In the genomic region with DNA sequence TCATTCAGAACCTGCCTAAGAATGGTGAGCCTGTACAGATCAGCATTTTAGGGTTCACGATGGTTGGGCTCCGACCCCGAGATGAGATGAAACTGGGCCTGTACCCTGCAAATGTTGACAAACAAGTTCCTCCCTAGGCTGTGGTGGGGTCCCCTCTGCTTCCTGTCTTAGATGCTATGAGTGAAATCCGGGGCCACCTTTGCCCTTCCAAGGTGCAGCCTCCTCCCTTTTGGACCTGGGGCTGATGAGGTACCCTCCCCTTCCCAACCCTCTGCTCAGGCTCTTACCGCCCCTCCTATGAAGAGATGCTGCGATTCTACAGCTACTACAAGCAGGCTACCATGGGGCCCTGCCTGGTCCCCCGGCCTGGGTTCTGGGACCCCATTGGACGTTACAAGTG, we compare ENCODE assay signal across 8 mouse cellular contexts. TPM values are rescaled to one million over a fixed set of nuclear protein-coding genes. Genes with fewer than 3 reads are reported as not detected.
DNase-seq lines count a peak whose midpoint lies in the region; ATAC-seq and TF ChIP-seq lines count a peak whose summit lies in the region.

No protein-coding gene starts in this region.

- peaks cover 18% of the 10 kb centered on the region for H3K4me1 ChIP-seq in heart, embryonic 11.5 days (ENCODE audit: control insufficient read depth, insufficient read depth, low read length)
- peaks cover 27% of the 10 kb centered on the region for H3K4me1 ChIP-seq in hindbrain, embryonic 13.5 days (replicated peaks)
- H3K4me1 ChIP-seq in liver, embryonic 14.5 days (replicated peaks; ENCODE audit: control insufficient read depth in 2 of 2, insufficient read depth in 2 of 2, low read length in 1 of 2) = peaks cover 34 to 39% of the 10 kb centered on the region in 2 experiments

- WGBS in heart, embryonic 11.5 days (ENCODE audit: insufficient replicate concordance) = 42% methylated on average over 8 of the region's 8 CpGs
- 56% methylated on average over 8 of the region's 8 CpGs for WGBS in hindbrain, embryonic 13.5 days
- 44% methylated on average over 8 of the region's 8 CpGs for WGBS in liver, embryonic 14.5 days (ENCODE audit: insufficient replicate concordance)

- peak overlapping the region; percentile 67 for H3K9ac ChIP-seq in heart, embryonic 11.5 days (ENCODE audit: low read depth, low read length)
- no peak overlapping the region for H3K9ac ChIP-seq in hindbrain, embryonic 13.5 days
- peak overlapping the region; percentile 83 for H3K9ac ChIP-seq in liver, embryonic 14.5 days (replicated peaks)

- no peaks in the 10 kb centered on the region for H3K36me3 ChIP-seq in heart, embryonic 11.5 days (ENCODE audit: control insufficient read depth, insufficient read depth, low read length)
- H3K36me3 ChIP-seq in hindbrain, embryonic 13.5 days = no peaks in the 10 kb centered on the region
- H3K36me3 ChIP-seq in liver, embryonic 14.5 days (replicated peaks; ENCODE audit: control insufficient read depth, insufficient read depth, low read depth) = peaks cover 22% of the 10 kb centered on the region

- TF ChIP-seq EP300 in liver, embryonic 14.5 days (IDR thresholded peaks at IDR 0.05; ENCODE audit: low read depth) = no peak

- H3K27ac ChIP-seq in heart, embryonic 11.5 days (ENCODE audit: low read depth, low read length) = no peak overlapping the region
- H3K27ac ChIP-seq in hindbrain, embryonic 13.5 days = no peak overlapping the region
- H3K27ac ChIP-seq in liver, embryonic 14.5 days = peak overlapping the region; percentile 94

- H3K4me2 ChIP-seq in heart, embryonic 11.5 days = peak overlapping the region; percentile 93
- H3K4me2 ChIP-seq in hindbrain, embryonic 13.5 days = peak overlapping the region; percentile 73
- peak overlapping the region; percentile 73 for H3K4me2 ChIP-seq in liver, embryonic 14.5 days (ENCODE audit: low read depth)

- no peak for TF ChIP-seq CTCF in liver, embryonic 14.5 days (IDR thresholded peaks at IDR 0.05; ENCODE audit: low read depth)

- no peaks in the 10 kb centered on the region for H3K9me3 ChIP-seq in heart, embryonic 11.5 days (replicated peaks; ENCODE audit: control insufficient read depth, low read length)
- H3K9me3 ChIP-seq in hindbrain, embryonic 13.5 days = no peaks in the 10 kb centered on the region; the same call in 1 of the 2 replicates
- no peaks in the 10 kb centered on the region for H3K9me3 ChIP-seq in liver, embryonic 14.5 days (ENCODE audit: control insufficient read depth, low read length)

- H3K4me3 ChIP-seq in heart, embryonic 11.5 days (ENCODE audit: low read depth, low read length) = peak overlapping the region; percentile 45
- peak overlapping the region; percentile 47; the same call in 1 of the 2 replicates for H3K4me3 ChIP-seq in hindbrain, embryonic 13.5 days
- H3K4me3 ChIP-seq in liver, embryonic 14.5 days (ENCODE audit: insufficient read depth in 1 of 2, low read depth in 2 of 2, low read length in 2 of 2) = peak overlapping the region; percentile 61 to 76

- no peak for DNase-seq in heart, adult 9 months (ENCODE audit: low spot score in 2 of 2)
- DNase-seq in MEL-GATA-1-ER (ENCODE audit: extremely low read depth, low read depth) = peak; percentile 17
- no peak for DNase-seq in liver, embryonic 14.5 days (ENCODE audit: low read depth in 3 of 3, low spot score in 3 of 3)
- no peak for DNase-seq in ovary, postnatal 36 days (ENCODE audit: low spot score)
- no peak for DNase-seq in frontal cortex, postnatal 25 days (ENCODE audit: low spot score in 2 of 2)
- DNase-seq in adrenal gland, adult 8-10 months = no peak

- H3K27me3 ChIP-seq in heart, embryonic 11.5 days (ENCODE audit: control insufficient read depth, insufficient read depth, low read length) = peaks cover 32% of the 10 kb centered on the region
- H3K27me3 ChIP-seq in hindbrain, embryonic 13.5 days = peaks cover 60% of the 10 kb centered on the region
- peaks cover 25% of the 10 kb centered on the region for H3K27me3 ChIP-seq in liver, embryonic 14.5 days (ENCODE audit: control insufficient read depth, insufficient read depth, low read length)

- no peak for ATAC-seq in heart, embryonic 11.5 days (replicated peaks; ENCODE audit: insufficient number of reproducible peaks, low FRiP score, low TSS enrichment)
- ATAC-seq in hindbrain, embryonic 13.5 days (ENCODE audit: low FRiP score) = no peak
- no peak for ATAC-seq in liver, embryonic 14.5 days (ENCODE audit: insufficient read depth)

RNA-seq across cellular contexts. Expression of a gene that starts 2.1 kb away (rescaled TPM):
- 11.2 and 11.8 TPM in 2 replicates for polyA plus RNA-seq in heart, embryonic 11.5 days (2014; fragmentation: Nextera tagmentation; extraction: Ambion mirVana)
- polyA plus RNA-seq in hindbrain, embryonic 13.5 days (2015; fragmentation: Nextera tagmentation; extraction: Ambion mirVana) = 7.3 and 9.0 TPM in 2 replicates
- polyA plus RNA-seq in liver, embryonic 14.5 days (2012; rRNA removed) = 22.2 and 27.3 TPM in 2 replicates
- polyA plus RNA-seq in liver, embryonic 14.5 days (2014; fragmentation: Nextera tagmentation; extraction: Ambion mirVana) = 49.7 and 63.2 TPM in 2 replicates
- total RNA-seq in adrenal gland, adult 8-10 months (2022) = 100 to 1,000 TPM; 114 to 181 (median 146) TPM

RNA-seq across cellular contexts. Expression of a gene that starts 2.2 kb away (rescaled TPM):
- polyA plus RNA-seq in heart, embryonic 11.5 days (2014; fragmentation: Nextera tagmentation; extraction: Ambion mirVana) = 3.0 and 3.5 TPM in 2 replicates
- polyA plus RNA-seq in hindbrain, embryonic 13.5 days (2015; fragmentation: Nextera tagmentation; extraction: Ambion mirVana) = 1.5 and 1.9 TPM in 2 replicates
- polyA plus RNA-seq in liver, embryonic 14.5 days (2012; rRNA removed) = 0.31 and 0.36 TPM in 2 replicates
- 0.06 and 0.29 TPM in 2 replicates for polyA plus RNA-seq in liver, embryonic 14.5 days (2014; fragmentation: Nextera tagmentation; extraction: Ambion mirVana)
- 10 to 100 TPM; 10.0 to 18.9 (median 13.6) TPM for total RNA-seq in adrenal gland, adult 8-10 months (2022)

RNA-seq across cellular contexts. Expression of a gene that starts 12.4 kb away (rescaled TPM):
- 4.2 and 4.4 TPM in 2 replicates for polyA plus RNA-seq in heart, embryonic 11.5 days (2014; fragmentation: Nextera tagmentation; extraction: Ambion mirVana)
- polyA plus RNA-seq in hindbrain, embryonic 13.5 days (2015; fragmentation: Nextera tagmentation; extraction: Ambion mirVana) = 3.6 and 4.3 TPM in 2 replicates
- 8.4 and 11.4 TPM in 2 replicates for polyA plus RNA-seq in liver, embryonic 14.5 days (2012; rRNA removed)
- 2.4 and 2.6 TPM in 2 replicates for polyA plus RNA-seq in liver, embryonic 14.5 days (2014; fragmentation: Nextera tagmentation; extraction: Ambion mirVana)
- total RNA-seq in adrenal gland, adult 8-10 months (2022) = 10 to 100 TPM; 75.2 to 90.2 (median 86.0) TPM

RNA-seq across cellular contexts. Expression of a gene that starts 28.6 kb away (rescaled TPM):
- polyA plus RNA-seq in heart, embryonic 11.5 days (2014; fragmentation: Nextera tagmentation; extraction: Ambion mirVana) = 3.5 and 5.6 TPM in 2 replicates
- 21.3 and 22.3 TPM in 2 replicates for polyA plus RNA-seq in hindbrain, embryonic 13.5 days (2015; fragmentation: Nextera tagmentation; extraction: Ambion mirVana)
- polyA plus RNA-seq in liver, embryonic 14.5 days (2012; rRNA removed) = 2.2 and 3.5 TPM in 2 replicates
- polyA plus RNA-seq in liver, embryonic 14.5 days (2014; fragmentation: Nextera tagmentation; extraction: Ambion mirVana) = 3.4 and 4.4 TPM in 2 replicates
- 1 to 10 TPM; 6.1 to 9.3 (median 8.6) TPM for total RNA-seq in adrenal gland, adult 8-10 months (2022)
